Mouse (Mus musculus) neural tube, embryonic 15.5 days (tissue): Measurements from ENCODE around the gene Kifc1. TPM values are rescaled to one million over a fixed set of nuclear protein-coding genes. Genes with fewer than 3 reads are reported as not detected.
"Not testable (repeated sequence)": the region's sequence is repeated elsewhere in the genome, so short reads cannot be mapped to it uniquely, and the experiment has no call there.

Experiments used
- ATAC-seq: fragments of 200-750 bp; cut with Nextera tagmentation; 2 replicates; pipeline ENCODE4 v1.8.0; 2017; ENCODE audit warnings: mild to moderate bottlenecking, moderate TSS enrichment, moderate library complexity; ENCODE audit not compliant: low FRiP score
- H3K27ac ChIP-seq: fragments of 300-500 bp; sonication (generic); replicated peaks from 2 replicates; pipeline ENCODE4 v1.5.1; 2015; ENCODE audit warnings: mild to moderate bottlenecking, inconsistent platforms
- H3K27me3 ChIP-seq: fragments of 300-500 bp; sonication (generic); replicated peaks from 2 replicates; pipeline ENCODE4 v1.6.1; 2015; ENCODE audit warnings: inconsistent platforms
- H3K36me3 ChIP-seq: fragments of 300-500 bp; sonication (generic); 2 replicates; pipeline ENCODE4 v1.6.1; 2015; ENCODE audit warnings: inconsistent platforms
- H3K4me1 ChIP-seq: fragments of 300-500 bp; sonication (generic); 2 replicates; pipeline ENCODE4 v1.6.1; 2015; ENCODE audit warnings: inconsistent platforms
- H3K4me2 ChIP-seq: fragments of 300-500 bp; sonication (generic); 2 replicates; pipeline ENCODE4 v1.6.1; 2015; ENCODE audit warnings: inconsistent platforms, mild to moderate bottlenecking, moderate library complexity
- H3K4me3 ChIP-seq: fragments of 300-500 bp; sonication (generic); replicated peaks from 2 replicates; pipeline ENCODE4 v1.5.1; 2015; ENCODE audit warnings: mild to moderate bottlenecking, inconsistent platforms
- H3K9ac ChIP-seq: fragments of 300-500 bp; sonication (generic); replicated peaks from 2 replicates; pipeline ENCODE4 v1.6.1; 2015; ENCODE audit warnings: mild to moderate bottlenecking, inconsistent platforms
- H3K9me3 ChIP-seq: fragments of 300-500 bp; sonication (generic); replicated peaks from 2 replicates; pipeline ENCODE4 v1.6.1; 2016; ENCODE audit warnings: inconsistent platforms
- WGBS: fragments of 180-500 bp; shearing (Covaris S2); methylation state at CpG from one replicate; pipeline ENCODE4 v1.1.7; 2015; ENCODE audit warnings: mixed read lengths; 5-methylcytosine and 5-hydroxymethylcytosine counted together
- polyA plus RNA-seq: library from polyadenylated mRNA; unstranded; fragments of >200 nt; fragmentation: Nextera tagmentation; extraction: Ambion mirVana; gene quantifications from 2 replicates; pipeline ENCODE4 v1.2.1, GENCODE M21; 2015

The Kifc1 gene
- polyA plus RNA-seq, 1 experiment from 2014 or later = 2.0 TPM

DNA sequence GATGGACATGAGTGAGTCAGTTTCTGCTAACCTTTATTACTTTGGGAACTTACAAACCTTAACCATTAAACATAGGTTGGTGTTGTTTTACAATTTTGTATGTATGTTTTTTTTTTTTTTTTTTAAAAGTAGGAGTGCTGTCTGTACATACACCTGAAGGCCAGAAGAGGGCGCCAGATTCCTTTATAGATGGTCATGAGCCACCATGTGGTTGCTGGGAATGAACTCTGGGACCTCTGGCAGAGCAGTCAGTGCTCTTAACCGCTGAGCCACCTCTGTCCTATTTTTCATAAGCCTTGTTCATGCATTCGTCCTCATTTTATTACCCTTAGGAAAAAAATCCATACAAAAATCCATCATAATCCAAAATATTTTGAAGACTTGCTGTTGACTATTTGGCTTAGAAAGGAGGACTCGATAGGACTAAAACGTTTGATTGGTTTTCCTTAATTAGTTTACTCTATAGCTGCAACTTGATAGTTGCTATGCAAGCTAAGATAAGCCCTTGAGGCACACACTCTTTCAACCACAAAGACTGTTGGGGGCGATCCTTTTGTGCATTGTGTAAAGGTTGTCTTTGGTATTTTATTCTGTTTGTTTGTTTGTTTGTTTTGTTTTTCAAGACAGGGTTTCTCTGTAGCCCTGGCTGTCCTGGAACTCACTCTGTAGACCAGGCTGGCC, 6.8 kb upstream of the Kifc1 start:
- no peaks in the 10 kb centered on the region for H3K36me3 ChIP-seq
- WGBS = 47% methylated on average over 6 of the region's 6 CpGs
- ATAC-seq = no peak
- H3K4me3 ChIP-seq = no peak overlapping the region
- no peak overlapping the region for H3K27ac ChIP-seq
- no peak overlapping the region for H3K4me2 ChIP-seq
- H3K4me1 ChIP-seq = no peaks in the 10 kb centered on the region
- H3K27me3 ChIP-seq = no peaks in the 10 kb centered on the region
- H3K9ac ChIP-seq = no peak overlapping the region
- H3K9me3 ChIP-seq = no peaks in the 10 kb centered on the region

DNA sequence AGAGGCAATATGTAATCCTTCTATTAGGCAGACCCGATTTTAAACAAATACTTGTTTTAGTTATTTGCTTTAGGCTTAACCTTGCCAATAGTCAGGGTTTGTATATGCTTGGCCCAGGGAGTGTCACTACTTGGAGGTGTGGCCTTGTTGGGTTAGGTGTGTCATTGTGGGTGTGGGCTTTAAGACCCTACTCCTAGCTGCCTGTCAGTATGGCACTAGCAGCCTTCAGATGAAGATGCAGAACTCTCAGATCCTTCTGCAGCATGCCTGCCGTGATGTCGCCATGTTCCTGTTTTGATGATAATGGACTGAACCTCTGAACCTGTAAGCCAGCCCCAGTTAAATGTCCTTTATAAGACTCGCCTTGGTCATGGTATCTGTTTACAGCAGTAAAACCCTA, 2.5 kb upstream of the Kifc1 start:
- not testable (repeated sequence) for H3K27ac ChIP-seq, H3K27me3 ChIP-seq, ATAC-seq, H3K36me3 ChIP-seq, H3K9ac ChIP-seq, H3K9me3 ChIP-seq, H3K4me2 ChIP-seq, H3K4me3 ChIP-seq
- peaks cover 11% of the 10 kb centered on the region for H3K4me1 ChIP-seq
- 80% methylated on average over 4 of the region's 4 CpGs for WGBS

DNA sequence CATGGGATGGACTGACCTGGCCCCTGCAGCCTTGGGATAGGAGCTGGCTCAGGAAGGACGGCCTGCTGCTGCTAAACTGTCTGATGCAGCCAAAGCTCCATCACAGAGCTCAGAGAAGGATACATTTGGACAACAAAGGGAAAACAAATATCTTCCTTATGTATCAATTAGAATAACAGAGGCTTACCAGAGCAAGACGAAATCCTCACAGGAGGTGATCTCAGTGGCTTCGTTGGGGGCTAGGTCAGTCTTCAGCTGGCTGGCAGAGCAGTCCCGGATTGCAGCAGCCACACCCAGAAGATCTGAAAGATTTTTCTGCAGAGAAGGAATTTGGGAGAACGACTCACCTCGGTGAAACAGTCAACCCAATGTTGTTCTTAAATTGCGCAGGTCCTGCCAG, 2.0 kb upstream of the Kifc1 start:
- Histone ChIP-seq H3K9me3 (no peaks in the 10 kb centered on the region), H3K9ac (no peak overlapping the region), H3K36me3 (no peaks in the 10 kb centered on the region), H3K4me1 (peaks cover 11% of the 10 kb centered on the region), H3K27me3 (no peaks in the 10 kb centered on the region), H3K4me2 (no peak overlapping the region), H3K27ac (no peak overlapping the region), H3K4me3 (no peak overlapping the region)
- no peak for ATAC-seq
- WGBS = 26% methylated on average over 7 of the region's 7 CpGs

DNA sequence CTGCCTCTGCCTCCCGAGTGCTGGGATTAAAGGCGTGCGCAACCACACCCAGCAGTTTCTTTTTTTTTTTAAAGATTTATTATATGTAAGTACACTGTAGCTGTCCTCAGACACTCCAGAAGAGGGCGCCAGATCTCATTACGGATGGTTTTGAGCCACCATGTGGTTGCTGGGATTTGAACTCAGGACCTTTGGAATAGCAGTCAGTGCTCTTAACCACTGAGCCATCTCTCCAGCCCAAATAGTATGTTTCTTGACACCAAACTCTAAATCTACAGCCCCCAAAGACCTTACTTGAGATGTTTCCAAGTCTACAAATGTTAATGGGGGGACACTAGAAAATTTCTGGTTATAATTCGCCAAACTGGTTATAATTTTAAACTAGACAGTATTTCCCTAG, 1.4 kb upstream of the Kifc1 start:
- not testable (repeated sequence) for ATAC-seq, H3K36me3 ChIP-seq, H3K9me3 ChIP-seq, H3K4me3 ChIP-seq, H3K27ac ChIP-seq, H3K9ac ChIP-seq, H3K4me2 ChIP-seq, H3K27me3 ChIP-seq
- WGBS = 77% methylated on average over 6 of the region's 6 CpGs
- H3K4me1 ChIP-seq = peaks cover 11% of the 10 kb centered on the region

DNA sequence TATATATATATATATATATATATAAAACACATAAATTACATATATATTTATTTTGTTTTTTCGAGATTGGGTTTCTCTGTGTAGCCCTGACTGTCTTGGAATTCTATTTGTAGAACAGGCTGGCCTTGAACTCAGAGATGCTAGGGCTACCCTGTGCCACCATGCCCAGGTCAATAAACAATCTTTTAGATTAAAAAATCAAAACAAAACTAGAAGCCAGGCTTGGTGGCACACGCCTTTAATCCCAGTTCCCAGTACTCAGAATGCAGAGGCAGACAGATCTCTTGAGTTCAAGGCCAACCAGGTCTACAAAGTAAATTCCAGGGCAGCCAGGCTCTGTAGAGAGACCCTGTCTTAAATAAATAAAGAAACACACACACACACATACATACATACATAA, 896 bp upstream of the Kifc1 start:
- no peaks in the 10 kb centered on the region for H3K9me3 ChIP-seq
- no peak overlapping the region for H3K9ac ChIP-seq
- no peaks in the 10 kb centered on the region for H3K36me3 ChIP-seq
- H3K4me2 ChIP-seq = no peak overlapping the region
- no peaks in the 10 kb centered on the region for H3K27me3 ChIP-seq
- WGBS = 74% methylated on average over 2 of the region's 2 CpGs
- H3K4me1 ChIP-seq = peaks cover 11% of the 10 kb centered on the region
- no peak overlapping the region for H3K4me3 ChIP-seq
- H3K27ac ChIP-seq = no peak overlapping the region
- ATAC-seq = no peak

DNA sequence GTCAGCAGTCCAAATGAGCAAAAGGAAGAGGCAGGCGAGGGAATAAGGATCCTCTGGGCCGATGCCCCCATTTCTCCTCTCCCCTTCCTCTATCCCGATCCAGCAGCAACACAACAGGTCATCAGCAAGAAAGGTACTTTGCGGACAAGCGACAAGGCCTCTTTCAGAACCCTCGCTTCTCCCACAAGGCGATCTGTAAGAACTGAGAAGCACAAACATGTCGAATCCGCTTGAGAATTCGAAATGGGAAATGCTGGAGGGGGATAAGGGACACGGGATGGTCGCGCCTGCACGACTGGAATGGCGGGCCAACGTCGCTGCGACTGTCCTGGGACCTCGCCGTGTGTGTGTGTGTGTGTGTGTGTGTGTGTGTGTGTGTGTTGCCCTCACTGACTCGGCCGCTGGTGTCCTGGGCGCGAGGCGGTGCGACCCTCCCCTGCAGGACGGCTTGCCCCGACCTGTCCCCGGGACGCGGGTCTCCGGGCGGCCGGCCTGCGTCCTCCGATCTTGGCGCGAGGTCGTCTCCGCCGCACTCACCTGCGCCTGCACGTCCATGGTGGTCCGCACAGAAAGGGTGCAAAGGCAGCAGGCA, 424 bp downstream of the Kifc1 start:
- not testable (repeated sequence) for H3K27me3 ChIP-seq, H3K27ac ChIP-seq, H3K36me3 ChIP-seq, H3K9me3 ChIP-seq, ATAC-seq
- Histone ChIP-seq H3K4me3 (peak overlapping the region; percentile 57), H3K4me1 (peaks cover 11% of the 10 kb centered on the region), H3K9ac (peak overlapping the region; percentile 40), H3K4me2 (peak overlapping the region; percentile 86)
- WGBS = under 1% methylated on average over 35 of the region's 44 CpGs

DNA sequence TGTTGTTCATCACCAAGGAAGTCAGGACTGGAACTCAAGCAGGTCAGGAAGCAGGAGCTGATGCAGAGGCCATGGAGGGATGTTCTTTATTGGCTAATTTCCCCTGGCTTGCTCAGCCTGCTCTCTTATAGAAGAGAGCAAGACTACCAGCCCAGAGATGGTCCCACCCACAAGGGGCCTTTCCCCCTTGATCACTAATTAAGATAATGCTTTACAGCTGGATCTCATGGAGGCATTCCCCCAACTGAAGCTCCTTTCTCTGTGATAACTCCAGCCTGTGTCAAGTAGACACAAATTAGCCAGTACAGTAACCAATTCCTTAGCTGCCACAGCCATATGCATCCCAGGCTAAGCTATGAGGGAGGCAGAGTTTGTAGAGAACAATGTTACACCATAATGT, 2.2 kb downstream of the Kifc1 start:
- H3K4me1 ChIP-seq = peaks cover 11% of the 10 kb centered on the region
- H3K4me2 ChIP-seq, H3K9ac ChIP-seq, ATAC-seq, H3K27ac ChIP-seq, H3K27me3 ChIP-seq, H3K9me3 ChIP-seq, H3K36me3 ChIP-seq, H3K4me3 ChIP-seq: not testable (repeated sequence)

DNA sequence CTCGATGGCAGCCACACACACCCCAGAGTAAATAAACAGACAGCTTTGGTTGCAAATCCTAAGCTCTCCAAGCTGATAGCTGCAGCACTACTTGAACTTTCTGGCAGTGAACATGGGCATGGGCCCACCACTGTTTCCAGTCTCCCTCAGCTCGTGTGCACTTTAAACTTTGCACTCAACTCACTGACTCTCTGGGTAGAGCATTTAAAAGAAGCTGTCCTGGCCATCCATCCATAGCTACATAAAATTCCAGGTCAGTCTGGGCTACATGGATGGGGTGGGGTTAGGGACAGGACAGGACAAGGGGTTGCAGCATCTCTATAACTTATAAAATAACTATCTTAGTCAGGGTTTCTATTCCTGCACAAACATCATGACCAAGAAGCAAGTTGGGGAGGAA, 2.7 kb downstream of the Kifc1 start:
- H3K9ac ChIP-seq, H3K27me3 ChIP-seq, H3K36me3 ChIP-seq, H3K9me3 ChIP-seq, ATAC-seq, H3K27ac ChIP-seq, H3K4me2 ChIP-seq, H3K4me3 ChIP-seq: not testable (repeated sequence)
- peaks cover 11% of the 10 kb centered on the region for H3K4me1 ChIP-seq
- 74% methylated on average over 2 of the region's 2 CpGs for WGBS

DNA sequence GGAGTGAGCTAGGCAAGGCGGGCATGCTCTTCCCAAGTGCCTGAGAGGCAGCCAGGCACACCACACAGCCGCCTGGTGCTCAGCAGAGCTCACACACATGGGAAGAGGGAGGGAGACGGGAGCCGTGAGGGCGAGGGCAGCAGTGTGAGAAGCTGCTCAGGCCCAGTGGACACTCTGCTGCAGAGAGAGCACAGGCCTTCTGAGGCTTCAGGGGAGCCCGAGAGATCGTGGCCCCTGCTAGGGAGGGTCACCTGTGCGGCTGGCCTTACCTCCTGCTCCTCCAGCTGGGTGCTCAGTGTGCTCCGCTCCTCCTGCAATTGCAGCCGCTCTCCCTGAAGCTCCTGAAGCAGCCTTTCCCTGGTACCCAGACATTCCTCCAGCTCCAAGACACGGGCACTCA, 6.1 kb downstream of the Kifc1 start:
- H3K9me3 ChIP-seq, H3K27me3 ChIP-seq, H3K4me2 ChIP-seq, H3K4me1 ChIP-seq, H3K27ac ChIP-seq, ATAC-seq, H3K4me3 ChIP-seq, H3K36me3 ChIP-seq, H3K9ac ChIP-seq: not testable (repeated sequence)
- WGBS = 95% methylated on average over 10 of the region's 11 CpGs

DNA sequence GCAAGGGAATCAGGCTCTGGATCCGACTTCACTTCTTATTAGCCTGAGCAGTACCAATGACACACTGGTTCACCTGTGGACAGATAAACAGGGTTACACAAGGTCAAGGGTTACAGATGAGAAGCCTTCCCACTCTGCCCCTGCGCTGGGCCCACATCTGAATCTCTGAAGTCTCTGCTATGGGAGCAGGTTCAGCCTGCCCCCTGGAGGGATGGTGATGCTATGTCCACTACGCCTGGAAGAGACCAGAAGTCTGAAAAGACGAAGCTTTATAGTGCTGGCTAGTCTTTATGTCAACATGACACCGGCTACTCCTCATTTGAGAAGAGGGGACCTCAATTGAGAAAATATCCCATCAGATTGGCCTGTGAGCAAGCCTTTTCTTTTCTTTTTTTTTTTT, 14.7 kb downstream of the Kifc1 start:
- H3K27me3 ChIP-seq, H3K4me2 ChIP-seq, H3K9me3 ChIP-seq, H3K27ac ChIP-seq, H3K4me1 ChIP-seq, H3K36me3 ChIP-seq, H3K9ac ChIP-seq, H3K4me3 ChIP-seq, ATAC-seq: not testable (repeated sequence)
- WGBS = 87% methylated on average over 5 of the region's 5 CpGs

DNA sequence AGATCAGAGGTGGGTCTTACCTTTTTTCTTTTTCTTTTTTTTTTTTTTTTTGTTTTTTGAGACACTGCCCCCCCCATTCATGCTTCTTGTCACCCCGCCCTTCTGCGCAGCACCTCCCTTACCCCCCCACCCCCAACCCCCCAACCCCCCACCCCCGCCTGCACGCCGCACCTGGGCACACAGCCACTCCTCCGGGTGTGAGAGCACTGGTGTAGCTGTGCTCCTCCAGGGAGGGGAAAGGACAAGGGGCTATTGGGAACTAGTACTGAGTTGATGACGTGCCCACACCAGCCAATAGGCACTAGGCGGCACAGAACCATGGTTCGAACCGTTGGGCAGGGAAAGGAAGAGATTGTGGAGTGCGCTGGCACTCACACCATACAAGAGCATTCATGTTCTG, 16.1 kb downstream of the Kifc1 start:
- no peaks in the 10 kb centered on the region for H3K4me1 ChIP-seq
- H3K36me3 ChIP-seq = no peaks in the 10 kb centered on the region
- H3K4me3 ChIP-seq = no peak overlapping the region
- H3K27ac ChIP-seq = no peak overlapping the region
- no peaks in the 10 kb centered on the region for H3K27me3 ChIP-seq
- 86% methylated on average over 11 of the region's 11 CpGs for WGBS
- no peak for ATAC-seq
- H3K4me2 ChIP-seq = no peak overlapping the region
- no peaks in the 10 kb centered on the region for H3K9me3 ChIP-seq
- no peak overlapping the region for H3K9ac ChIP-seq

DNA sequence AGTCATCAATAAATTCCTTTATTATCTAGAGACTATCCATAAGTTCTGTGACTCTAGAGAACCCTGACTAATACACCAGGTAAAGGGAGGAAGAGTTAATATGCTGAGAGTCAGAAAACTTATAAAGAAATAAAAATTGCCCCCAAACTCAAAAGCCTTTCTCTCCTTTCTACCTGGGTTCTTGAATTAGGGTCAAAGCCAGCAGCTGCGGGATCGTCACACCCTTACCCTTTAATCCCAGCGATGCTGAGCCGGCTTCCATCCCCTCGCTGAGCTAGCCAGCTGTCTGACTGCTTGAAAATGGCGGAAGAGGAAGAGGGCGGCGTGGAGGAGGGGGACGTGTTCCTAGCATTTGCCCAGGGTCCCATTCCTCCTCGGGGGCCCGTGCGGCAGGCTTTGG, 16.9 kb downstream of the Kifc1 start, which contains the start of gene Gm7029:
TSS of gene Gm7029 (plus strand) at position 301 of the 400 bp plus-strand sequence.
- not testable (repeated sequence) for H3K27me3 ChIP-seq, H3K36me3 ChIP-seq, H3K4me1 ChIP-seq, H3K4me2 ChIP-seq, H3K4me3 ChIP-seq, H3K9ac ChIP-seq, ATAC-seq, H3K27ac ChIP-seq, H3K9me3 ChIP-seq
- WGBS = 66% methylated on average over 3 of the region's 12 CpGs
